Mouse (Mus musculus): ENCODE measurements around the gene Eif2a. TPM values are rescaled to one million over a fixed set of nuclear protein-coding genes. Genes with fewer than 3 reads are reported as not detected.

The Eif2a gene
- 10 to 100 TPM; 57.6 to 59.2 TPM for total RNA-seq (2021)
- long read RNA-seq, experiment 1, transcript Eif2a-201 (14 exons, 2,299 nt) = major isoform, 70 of 81 reads
- long read RNA-seq, experiment 1, partial matches to known transcripts = 4 of 81 reads
- long read RNA-seq, experiment 1, other reads (novel, unspliced or antisense) = 3 of 81 reads
- long read RNA-seq, experiment 2, transcript Eif2a-201 (14 exons, 2,299 nt) = major isoform, 56 of 63 reads
- long read RNA-seq, experiment 2, partial matches to known transcripts = 6 of 63 reads
- long read RNA-seq, experiment 2, other reads (novel, unspliced or antisense) = 0 of 63 reads

GRCm38 (mm10) chr3:58525652-58526407, at the start of gene Eif2a, which contains the start of gene Serp1:
Gene Eif2a (plus strand): TSS chr3:58525821.
Gene Serp1 (minus strand): TSS chr3:58525892.
- DNase-seq (ENCODE audit: low spot score in 2 of 2) = peak; percentile 96 to 98

- DNase-seq (ENCODE audit: low spot score in 2 of 2) = no peak
These were observed 46.7 kb upstream of the Eif2a start for GRCm38 (mm10) chr3:58478755-58479455.

GRCm38 (mm10) chr3:58485883-58486282, 39.7 kb upstream of the Eif2a start:
- no peak for DNase-seq (ENCODE audit: low spot score in 2 of 2)

- no peak for DNase-seq (ENCODE audit: low spot score in 2 of 2)
These were observed 38.5 kb upstream of the Eif2a start for GRCm38 (mm10) chr3:58487121-58487520.

GRCm38 (mm10) chr3:58487999-58488775, 37.4 kb upstream of the Eif2a start:
- no peak for DNase-seq (ENCODE audit: low spot score in 2 of 2)

GRCm38 (mm10) chr3:58490787-58491186, 34.8 kb upstream of the Eif2a start:
- DNase-seq (ENCODE audit: low spot score in 2 of 2) = peak in 1 of 2 experiments; percentile 10

- DNase-seq (ENCODE audit: low spot score in 2 of 2) = no peak
These were observed 32.0 kb upstream of the Eif2a start for GRCm38 (mm10) chr3:58493621-58494020.

- no peak for DNase-seq (ENCODE audit: low spot score in 2 of 2)
These were observed 23.7 kb upstream of the Eif2a start for GRCm38 (mm10) chr3:58501961-58502360.

- no peak for DNase-seq (ENCODE audit: low spot score in 2 of 2)
These were observed 21.8 kb upstream of the Eif2a start for GRCm38 (mm10) chr3:58503720-58504333.

- no peak for DNase-seq (ENCODE audit: low spot score in 2 of 2)
These were observed 20.9 kb upstream of the Eif2a start for GRCm38 (mm10) chr3:58504676-58505075.

GRCm38 (mm10) chr3:58508020-58508750, 17.4 kb upstream of the Eif2a start:
- DNase-seq (ENCODE audit: low spot score in 2 of 2) = no peak

GRCm38 (mm10) chr3:58511581-58511980, 14.0 kb upstream of the Eif2a start:
- DNase-seq (ENCODE audit: low spot score in 2 of 2) = no peak

GRCm38 (mm10) chr3:58512740-58513139, 12.9 kb upstream of the Eif2a start:
- no peak for DNase-seq (ENCODE audit: low spot score in 2 of 2)

GRCm38 (mm10) chr3:58513483-58513882, 12.1 kb upstream of the Eif2a start:
- no peak for DNase-seq (ENCODE audit: low spot score in 2 of 2)

GRCm38 (mm10) chr3:58515947-58516601, 9.5 kb upstream of the Eif2a start:
- DNase-seq (ENCODE audit: low spot score in 2 of 2) = no peak

- no peak for DNase-seq (ENCODE audit: low spot score in 2 of 2)
These were observed 9.0 kb upstream of the Eif2a start for GRCm38 (mm10) chr3:58516602-58516976.

- DNase-seq (ENCODE audit: low spot score in 2 of 2) = no peak
These were observed 8.4 kb upstream of the Eif2a start for GRCm38 (mm10) chr3:58517258-58517657.

- no peak for DNase-seq (ENCODE audit: low spot score in 2 of 2)
These were observed 7.8 kb upstream of the Eif2a start for GRCm38 (mm10) chr3:58517800-58518199.

GRCm38 (mm10) chr3:58518962-58519361, 6.7 kb upstream of the Eif2a start:
- no peak for DNase-seq (ENCODE audit: low spot score in 2 of 2)
